Comparison of ENCODE assay signal across 1 mouse cellular context in genomic region chr3:79629416-79629730, GRCm38 (mm10).
TF ChIP-seq lines count a peak whose summit lies in the region.

Gene Etfdh (minus strand): TSS chr3:79629500.

TF ChIP-seq in MEL, 35 proteins besides CTCF, POLR2A, EP300 and RAD21 (continued from another document):
- TF ChIP-seq MAFK (IDR thresholded peaks at IDR 0.05; ENCODE audit: borderline replicate concordance, low read depth, low read length) = no peak
- no peak for TF ChIP-seq ELF1 (IDR thresholded peaks at IDR 0.05; ENCODE audit: low read depth, low read length)
- TF ChIP-seq USF2 (IDR thresholded peaks at IDR 0.05; ENCODE audit: borderline replicate concordance in 1 of 2, insufficient read depth in 1 of 2, low read depth in 1 of 2, low read length in 2 of 2) = no peak
